16 mouse cellular contexts compared by ENCODE assay signal in genomic region chr4:28895480-28895879, GRCm38 (mm10).
DNase-seq lines count a peak whose midpoint lies in the region.
"Had no signal": no experiment of that assay in that cellular context is flagged by ENCODE, and none has a peak within 500 bp of the region (broad histone marks: within the 10 kb centered on the region; RNA-seq: fewer than 3 reads in every experiment).

No protein-coding gene starts in this region.

- intact Hi-C loops in gastrocnemius, postnatal 14 days (cut with DNase I; ENCODE audit: low total_unique reads): no loop called here

- DNase-seq in cerebellum, adult 18-20 months: peak; percentile 7 to 17
- DNase-seq in cerebellum, adult 8-10 months: no peak
- peak; percentile 50 to 89 for DNase-seq in layer of hippocampus, adult 18-20 months (ENCODE audit: low spot score in 2 of 2)
- DNase-seq in layer of hippocampus, postnatal 25 days (ENCODE audit: extremely low spot score in 1 of 2, low spot score in 1 of 2): no peak
- DNase-seq in layer of hippocampus, adult 9-11 months: peak; percentile 78
- peak; percentile 90 for DNase-seq in telencephalon, adult 2 months (ENCODE audit: low read depth, low spot score)
- DNase-seq in adrenal gland, postnatal 4 days (ENCODE audit: low spot score in 2 of 2): no peak
- DNase-seq in gastrocnemius, postnatal 14 days: no peak
- DNase-seq: adrenal gland, postnatal 25 days; cerebellum, adult 11 months; embryo, embryonic 11 days; heart, adult 2 months; kidney, postnatal 10 days; lung, adult 2 months; lung, postnatal 4 days; thymus, adult 2 months had no signal

Comparison
In these comparisons a context has a peak if more than half of its experiments do, and no peak if none do; other contexts are left out.
1. DNase-seq: peak in cerebellum, adult 18-20 months (2 of 2), layer of hippocampus, adult 18-20 months (2 of 2), layer of hippocampus, adult 9-11 months (single experiment) and telencephalon, adult 2 months (single experiment); none in cerebellum, adult 8-10 months (single experiment), layer of hippocampus, postnatal 25 days (0 of 2), adrenal gland, postnatal 4 days (0 of 2) and gastrocnemius, postnatal 14 days (single experiment).